Mouse (Mus musculus): ENCODE measurements around the gene Snta1.
A peak's percentile ranks its signal among the peaks of the same experiment; 100 is the strongest.

Snta1 gene

GRCm38 (mm10) chr2:154407643-154408445, at the start of gene Snta1:
TSS of gene Snta1 (minus strand) at chr2:154408099.
- DNase-seq, result peak; percentile 86

- no peak for DNase-seq
Measured at GRCm38 (mm10) chr2:154456621-154457020, 48.7 kb upstream of the Snta1 start.

GRCm38 (mm10) chr2:154455776-154456175, 47.9 kb upstream of the Snta1 start:
- DNase-seq, result peak; percentile 59

GRCm38 (mm10) chr2:154454605-154455004, 46.7 kb upstream of the Snta1 start:
- no peak for DNase-seq

- DNase-seq, result no peak
Measured at GRCm38 (mm10) chr2:154454099-154454498, 46.2 kb upstream of the Snta1 start.

- DNase-seq, result no peak
Measured at GRCm38 (mm10) chr2:154452951-154453350, 45.1 kb upstream of the Snta1 start.

GRCm38 (mm10) chr2:154448633-154449032, 40.7 kb upstream of the Snta1 start:
- DNase-seq, result no peak

GRCm38 (mm10) chr2:154447821-154448220, 39.9 kb upstream of the Snta1 start:
- no peak for DNase-seq

GRCm38 (mm10) chr2:154440453-154440852, 32.6 kb upstream of the Snta1 start:
- DNase-seq, result no peak

- no peak for DNase-seq
Measured at GRCm38 (mm10) chr2:154437191-154437527, 29.3 kb upstream of the Snta1 start.

- no peak for DNase-seq
Measured at GRCm38 (mm10) chr2:154436458-154437190, 28.7 kb upstream of the Snta1 start, which contains the start of gene Cbfa2t2. TSS of gene Cbfa2t2 (plus strand) at chr2:154436481.

GRCm38 (mm10) chr2:154436076-154436457, 28.2 kb upstream of the Snta1 start:
- peak; percentile 99 for DNase-seq

- no peak for DNase-seq
Measured at GRCm38 (mm10) chr2:154434690-154435089, 26.8 kb upstream of the Snta1 start.

- DNase-seq, result no peak
Measured at GRCm38 (mm10) chr2:154433391-154433790, 25.5 kb upstream of the Snta1 start.

- no peak for DNase-seq
Measured at GRCm38 (mm10) chr2:154432696-154433095, 24.8 kb upstream of the Snta1 start.

GRCm38 (mm10) chr2:154430566-154430965, 22.7 kb upstream of the Snta1 start:
- no peak for DNase-seq

GRCm38 (mm10) chr2:154427853-154428360, 20.0 kb upstream of the Snta1 start:
- peak; percentile 77 for DNase-seq

- no peak for DNase-seq
Measured at GRCm38 (mm10) chr2:154426905-154427852, 19.3 kb upstream of the Snta1 start.

GRCm38 (mm10) chr2:154426188-154426904, 18.4 kb upstream of the Snta1 start:
- no peak for DNase-seq

- no peak for DNase-seq
Measured at GRCm38 (mm10) chr2:154425522-154425921, 17.6 kb upstream of the Snta1 start.

GRCm38 (mm10) chr2:154423548-154423947, 15.6 kb upstream of the Snta1 start:
- no peak for DNase-seq

GRCm38 (mm10) chr2:154422181-154422580, 14.3 kb upstream of the Snta1 start:
- DNase-seq, result no peak
